Mouse (Mus musculus) urinary bladder, adult 18-20 months (tissue): Measurements from ENCODE around the gene Slc44a5.

Source experiments
- DNase-seq, 2 experiments: peaks; one replicate each; pipeline ENCODE4 v3.0.0; 2022; ENCODE audit warnings: low spot score in 2 of 2, mixed read lengths in 2 of 2

Slc44a5 gene

DNA sequence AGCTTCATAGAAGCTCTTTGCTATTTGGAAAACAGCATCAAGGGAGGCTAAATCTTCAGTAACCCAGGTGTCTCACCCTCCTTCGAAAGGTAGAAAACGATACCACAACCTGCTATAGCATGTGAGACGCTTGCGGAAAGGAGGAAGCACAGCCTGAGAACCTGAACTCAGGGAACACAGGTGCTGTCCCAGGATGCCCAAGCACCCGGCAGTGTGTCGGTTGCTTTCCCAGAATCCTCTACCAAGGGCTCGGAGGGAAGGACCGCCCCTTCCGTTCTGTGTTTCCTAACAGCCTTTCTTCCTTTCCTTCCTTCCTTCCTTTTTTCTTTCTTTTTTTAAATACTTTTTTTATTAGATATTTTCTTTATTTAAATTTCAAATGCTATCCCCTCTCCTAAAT, 326.8 kb downstream of the Slc44a5 start:
- DNase-seq = no peak

- DNase-seq = no peak
Observed at GRCm38 (mm10) chr3:154301102-154301501, 327.9 kb downstream of the Slc44a5 start.

- no peak for DNase-seq
Observed at GRCm38 (mm10) chr3:154305163-154305884, 332.1 kb downstream of the Slc44a5 start.

DNA sequence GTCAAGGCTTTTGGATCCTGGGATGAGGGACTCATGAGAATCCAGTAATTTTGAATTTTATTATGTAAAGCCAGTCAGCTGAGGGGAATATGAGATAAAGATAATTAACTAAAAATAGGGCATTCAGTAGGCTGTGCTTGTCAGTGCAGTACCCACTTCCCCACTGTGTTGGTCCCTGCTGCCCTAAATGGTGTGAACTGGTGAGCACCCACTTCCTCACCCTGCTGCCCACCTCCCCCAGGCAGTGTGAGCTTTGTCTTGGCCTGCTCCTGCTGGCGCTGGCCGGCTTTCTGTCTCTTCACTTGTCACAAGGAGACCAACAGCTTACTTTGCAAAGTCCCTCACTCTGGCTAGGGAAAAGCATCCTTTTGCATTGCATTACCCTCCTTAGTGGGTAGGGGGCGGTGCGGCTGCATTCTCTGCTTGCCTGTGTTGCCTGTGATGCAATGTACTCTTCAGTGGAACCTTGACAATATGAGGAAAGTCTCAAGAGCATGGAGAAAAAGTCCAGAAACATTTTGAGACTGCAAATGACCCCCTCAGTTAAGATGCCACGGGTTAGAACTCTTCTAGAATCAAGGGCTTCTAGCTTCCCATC, 344.5 kb downstream of the Slc44a5 start:
- no peak for DNase-seq
